Mouse (Mus musculus) splenic B cell, adult 2 months (primary cell): ENCODE data around the gene Appl2.

Experiments used
- DNase-seq: peaks from one replicate; pipeline ENCODE4 v3.0.0-alpha.2; 2011; ENCODE audit warnings: low read depth, low spot score
- H3K27me3 ChIP-seq: 2 replicates; pipeline ENCODE4 v1.6.1; 2012; ENCODE audit warnings: mild to moderate bottlenecking, low read length, moderate library complexity, mixed read lengths; ENCODE audit not compliant: control insufficient read depth, poor library complexity, insufficient read depth, severe bottlenecking
- H3K36me3 ChIP-seq: 2 replicates; pipeline ENCODE4 v1.6.1; 2012; ENCODE audit warnings: mild to moderate bottlenecking, low read length, moderate library complexity, mixed read lengths; ENCODE audit not compliant: control insufficient read depth, poor library complexity, insufficient read depth, severe bottlenecking

The Appl2 gene

DNA sequence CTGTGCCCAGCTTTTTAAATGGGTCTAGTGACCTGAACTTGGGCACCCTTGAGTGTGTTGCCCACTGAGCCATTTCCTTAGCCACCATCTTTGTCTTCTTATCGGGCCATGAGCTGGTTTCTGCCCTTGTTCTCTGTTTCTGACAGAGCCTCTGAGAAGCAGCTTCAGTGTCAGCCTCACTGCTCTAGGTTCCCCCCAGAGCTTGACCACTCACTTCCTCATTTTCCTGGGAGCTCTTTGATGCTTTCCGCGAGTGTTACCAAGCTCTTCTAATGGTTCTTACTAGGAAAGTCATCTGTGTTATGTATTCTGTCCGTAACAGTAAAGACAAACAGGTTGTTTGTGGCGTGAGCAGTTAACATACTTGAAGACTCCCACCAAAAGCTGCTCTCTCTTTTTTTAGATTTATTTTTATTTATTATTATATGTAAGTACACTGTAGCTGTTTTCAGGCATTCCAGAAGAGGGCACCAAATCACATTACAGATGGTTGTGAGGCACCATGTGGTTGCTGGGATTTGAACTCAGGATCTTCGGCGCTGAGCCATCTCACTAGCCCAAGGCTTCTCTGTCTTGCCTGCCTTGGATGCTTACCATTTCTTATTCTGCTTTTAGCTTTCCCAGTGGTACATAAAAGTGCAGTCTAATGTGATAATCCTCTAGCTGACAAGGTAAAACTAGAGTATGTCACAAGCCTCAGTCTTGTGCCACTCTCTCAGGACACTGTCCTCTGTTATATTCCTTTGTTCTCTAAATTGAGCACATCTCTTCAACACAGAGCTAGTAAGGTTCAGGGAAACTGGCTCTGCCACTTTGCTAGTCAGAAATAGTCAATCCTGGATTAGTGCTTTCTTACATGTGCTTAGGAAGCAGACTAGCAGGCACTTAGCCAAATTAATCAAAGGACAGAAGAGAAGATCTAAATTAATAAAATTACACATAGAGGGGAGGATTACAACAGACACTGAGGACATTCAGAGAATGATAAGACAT, 82.8 kb downstream of the Appl2 start:
- DNase-seq = peak; percentile 44
- no peaks in the 10 kb centered on the region for H3K27me3 ChIP-seq

GRCm38 (mm10) chr10:83563005-83563404, 85.5 kb downstream of the Appl2 start:
- H3K36me3 ChIP-seq = peaks cover 20% of the 10 kb centered on the region
- no peaks in the 10 kb centered on the region for H3K27me3 ChIP-seq
- no peak for DNase-seq

More for the DNA sequence above, 82.8 kb downstream of the Appl2 start:
- peaks cover 17% of the 10 kb centered on the region for H3K36me3 ChIP-seq
